Mouse (Mus musculus): ENCODE results near the gene Cpeb4.

DNA sequence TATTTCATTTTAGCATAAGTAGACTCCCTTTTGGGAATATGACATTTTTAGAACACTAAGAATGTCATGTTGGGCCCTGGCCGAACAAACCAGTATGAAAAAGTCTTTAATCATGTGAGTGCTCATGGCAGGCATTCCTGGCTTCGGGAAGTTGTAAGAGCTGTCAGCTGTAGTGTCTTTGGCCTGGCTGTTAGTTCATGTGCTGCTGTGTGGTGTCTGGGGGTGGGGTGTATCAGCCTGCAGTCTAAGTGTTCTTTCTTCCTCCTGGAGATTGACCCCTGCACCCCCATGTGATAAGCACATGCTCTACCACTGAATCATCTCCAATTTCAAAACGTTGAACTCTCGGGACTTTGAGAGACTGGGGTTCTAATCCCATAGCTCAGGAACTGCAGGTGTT, 63.6 kb downstream of the Cpeb4 start:
- TF ChIP-seq CTCF (IDR thresholded peaks at IDR 0.05; ENCODE audit: low read depth, low read length) (no peak), POLR2A (IDR thresholded peaks at IDR 0.05; ENCODE audit: extremely low read depth, insufficient read depth, low read length) (no peak)
